Mouse (Mus musculus) frontal cortex, postnatal 14 days (tissue): ENCODE data around the gene 1810024B03Rik.
"Not testable (repeated sequence)": the region's sequence is repeated elsewhere in the genome, so short reads cannot be mapped to it uniquely, and the experiment has no call there.

Experiments
- DNase-seq, 2 experiments: peaks; one replicate each; pipeline ENCODE4 v3.0.0; 2022; ENCODE audit warnings: low spot score in 2 of 2

1810024B03Rik gene

GRCm38 (mm10) chr2:127182598-127183381 is 25.3 kb downstream of the 1810024B03Rik start:
- DNase-seq, result peak; percentile 72 to 80

GRCm38 (mm10) chr2:127166261-127166660 is 41.8 kb downstream of the 1810024B03Rik start:
- DNase-seq, result not testable (repeated sequence)

GRCm38 (mm10) chr2:127165675-127166074 is 42.4 kb downstream of the 1810024B03Rik start:
- no peak for DNase-seq

- no peak for DNase-seq
Observed at GRCm38 (mm10) chr2:127145699-127146098, 62.4 kb downstream of the 1810024B03Rik start.

- DNase-seq, result peak in 1 of 2 experiments; percentile 33
Observed at GRCm38 (mm10) chr2:127143158-127144063, 64.7 kb downstream of the 1810024B03Rik start, which contains the start of gene Itpripl1. Itpripl1 (minus strand) TSS chr2:127143442.

GRCm38 (mm10) chr2:127142577-127143157 is 65.4 kb downstream of the 1810024B03Rik start:
- no peak for DNase-seq

GRCm38 (mm10) chr2:127142031-127142430 is 66.0 kb downstream of the 1810024B03Rik start:
- DNase-seq, result no peak

- no peak for DNase-seq
Observed at GRCm38 (mm10) chr2:127140011-127140410, 68.1 kb downstream of the 1810024B03Rik start.

- no peak for DNase-seq
Observed at GRCm38 (mm10) chr2:127139605-127140004, 68.5 kb downstream of the 1810024B03Rik start.

- DNase-seq, result no peak
Observed at GRCm38 (mm10) chr2:127139094-127139493, 69.0 kb downstream of the 1810024B03Rik start.

- DNase-seq, result no peak
Observed at GRCm38 (mm10) chr2:127138449-127138848, 69.6 kb downstream of the 1810024B03Rik start.

- no peak for DNase-seq
Observed at GRCm38 (mm10) chr2:127137838-127138420, 70.2 kb downstream of the 1810024B03Rik start.

- DNase-seq, result no peak
Observed at GRCm38 (mm10) chr2:127136979-127137378, 71.1 kb downstream of the 1810024B03Rik start.
